Mouse (Mus musculus): ENCODE measurements around the gene Sgip1.
A peak's percentile ranks its signal among the peaks of the same experiment; 100 is the strongest.

The Sgip1 gene

GRCm38 (mm10) chr4:102840956-102841729 lies 100.0 kb downstream of the Sgip1 start:
- DNase-seq (ENCODE audit: low spot score), result no peak

GRCm38 (mm10) chr4:102850498-102850897 lies 109.4 kb downstream of the Sgip1 start:
- DNase-seq (ENCODE audit: low spot score), result no peak

- DNase-seq (ENCODE audit: low spot score), result no peak
Observed at GRCm38 (mm10) chr4:102851161-102851560, 110.1 kb downstream of the Sgip1 start.

- DNase-seq (ENCODE audit: low spot score), result no peak
Observed at GRCm38 (mm10) chr4:102852290-102852689, 111.2 kb downstream of the Sgip1 start.

- no peak for DNase-seq (ENCODE audit: low spot score)
Observed at GRCm38 (mm10) chr4:102852808-102853207, 111.7 kb downstream of the Sgip1 start.

GRCm38 (mm10) chr4:102853330-102854022 lies 112.4 kb downstream of the Sgip1 start:
- DNase-seq (ENCODE audit: low spot score), result no peak

GRCm38 (mm10) chr4:102854928-102855892 lies 114.1 kb downstream of the Sgip1 start:
- peak; percentile 44 for DNase-seq (ENCODE audit: low spot score)

- no peak for DNase-seq (ENCODE audit: low spot score)
Observed at GRCm38 (mm10) chr4:102856086-102856485, 115.0 kb downstream of the Sgip1 start.

- DNase-seq (ENCODE audit: low spot score), result peak; percentile 18
Observed at GRCm38 (mm10) chr4:102859259-102860194, 118.4 kb downstream of the Sgip1 start.

GRCm38 (mm10) chr4:102862751-102863710 lies 121.9 kb downstream of the Sgip1 start:
- DNase-seq (ENCODE audit: low spot score), result no peak

- DNase-seq (ENCODE audit: low spot score), result no peak
Observed at GRCm38 (mm10) chr4:102866531-102866930, 125.4 kb downstream of the Sgip1 start.

- DNase-seq (ENCODE audit: low spot score), result no peak
Observed at GRCm38 (mm10) chr4:102871274-102871673, 130.2 kb downstream of the Sgip1 start.

- DNase-seq (ENCODE audit: low spot score), result no peak
Observed at GRCm38 (mm10) chr4:102883142-102883541, 142.0 kb downstream of the Sgip1 start.

- DNase-seq (ENCODE audit: low spot score), result no peak
Observed at GRCm38 (mm10) chr4:102884228-102884627, 143.1 kb downstream of the Sgip1 start.

- no peak for DNase-seq (ENCODE audit: low spot score)
Observed at GRCm38 (mm10) chr4:102886459-102886858, 145.4 kb downstream of the Sgip1 start.

GRCm38 (mm10) chr4:102886902-102887301 lies 145.8 kb downstream of the Sgip1 start:
- DNase-seq (ENCODE audit: low spot score), result no peak

GRCm38 (mm10) chr4:102887770-102888689 lies 146.9 kb downstream of the Sgip1 start:
- no peak for DNase-seq (ENCODE audit: low spot score)

GRCm38 (mm10) chr4:102895866-102896265 lies 154.8 kb downstream of the Sgip1 start:
- DNase-seq (ENCODE audit: low spot score), result no peak

GRCm38 (mm10) chr4:102898987-102899386 lies 157.9 kb downstream of the Sgip1 start:
- no peak for DNase-seq (ENCODE audit: low spot score)
